Mouse (Mus musculus): ENCODE measurements around the gene Ucp2. TPM values are rescaled to one million over a fixed set of nuclear protein-coding genes. Genes with fewer than 3 reads are reported as not detected.

Ucp2 gene
- polyA plus RNA-seq, 1 experiment from 2014 or later = 93.9 TPM

DNA sequence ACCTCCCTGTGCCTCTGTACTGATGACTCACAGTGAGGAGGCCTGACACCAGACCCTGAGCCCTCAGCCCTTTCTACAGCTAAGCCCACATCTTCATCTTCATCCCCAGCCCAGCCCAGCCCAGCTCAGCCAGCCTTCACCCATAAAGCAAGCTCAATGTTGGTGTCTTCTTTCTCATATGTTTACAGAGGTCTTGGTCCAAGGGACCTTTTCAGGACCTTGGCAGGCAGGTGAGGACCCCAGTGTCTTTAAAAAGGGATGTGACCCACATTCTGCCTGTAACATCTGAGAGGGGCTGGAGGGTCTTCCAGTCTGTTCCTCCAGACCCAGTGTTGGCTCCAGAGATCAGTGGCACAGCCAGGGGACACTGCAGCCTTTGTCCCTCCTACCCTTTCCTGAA lies 6.3 kb downstream of the Ucp2 start:
- no peaks in the 10 kb centered on the region for H3K9me3 ChIP-seq
- H3K27ac ChIP-seq = no peak overlapping the region
- no peak overlapping the region for H3K4me3 ChIP-seq
- H3K36me3 ChIP-seq (replicated peaks) = peaks cover 32% of the 10 kb centered on the region
- DNase-seq (ENCODE audit: extremely low spot score, low spot score) = no peak
- peaks cover 7% of the 10 kb centered on the region; the same call in 1 of the 2 replicates for H3K27me3 ChIP-seq (ENCODE audit: poor library complexity, severe bottlenecking)
- peaks cover 30% of the 10 kb centered on the region for H3K4me1 ChIP-seq

DNA sequence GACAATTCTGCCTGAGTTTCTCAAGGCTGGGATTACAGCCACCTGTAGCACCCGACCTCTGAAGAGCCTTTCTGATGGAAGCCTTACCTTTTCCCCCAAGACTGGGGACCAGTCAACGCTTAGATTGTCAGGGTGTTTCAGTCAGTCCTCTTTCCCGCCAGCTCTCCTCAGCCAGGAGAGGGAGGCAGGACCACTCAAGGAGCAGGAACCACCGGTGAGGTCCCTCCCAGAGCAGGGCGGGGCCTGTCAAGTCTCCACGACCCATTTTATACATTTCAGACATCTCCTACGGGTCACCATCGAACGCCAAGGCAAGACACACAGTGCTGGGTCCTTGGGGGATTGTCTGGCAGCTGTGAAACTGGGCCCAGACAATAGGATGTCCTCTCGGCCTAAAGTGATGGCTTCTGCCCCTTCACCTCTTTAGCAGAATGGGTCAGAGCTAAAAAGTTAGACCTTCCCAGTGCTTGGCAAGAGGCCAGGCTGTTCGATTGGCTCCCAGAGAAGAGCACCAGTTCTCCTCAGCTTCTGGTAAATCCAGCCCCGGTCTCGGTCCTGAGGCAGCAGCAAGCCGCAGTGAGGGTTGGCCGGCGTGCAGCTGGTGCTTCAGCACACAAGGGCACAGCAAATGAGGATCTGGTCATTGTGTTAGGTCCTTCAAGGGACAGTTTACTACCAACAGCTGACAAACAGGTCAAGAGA lies 7.3 kb downstream of the Ucp2 start:
- 82% methylated on average over 16 of the region's 16 CpGs for WGBS
- Histone ChIP-seq H3K9me3 (no peaks in the 10 kb centered on the region), H3K27ac (no peak overlapping the region), H3K4me3 (no peak overlapping the region), H3K4me1 (peaks cover 20% of the 10 kb centered on the region), H3K27me3 (ENCODE audit: poor library complexity, severe bottlenecking) (no peaks in the 10 kb centered on the region), H3K36me3 (replicated peaks) (peaks cover 32% of the 10 kb centered on the region)
- no peak for DNase-seq (ENCODE audit: extremely low spot score, low spot score)

DNA sequence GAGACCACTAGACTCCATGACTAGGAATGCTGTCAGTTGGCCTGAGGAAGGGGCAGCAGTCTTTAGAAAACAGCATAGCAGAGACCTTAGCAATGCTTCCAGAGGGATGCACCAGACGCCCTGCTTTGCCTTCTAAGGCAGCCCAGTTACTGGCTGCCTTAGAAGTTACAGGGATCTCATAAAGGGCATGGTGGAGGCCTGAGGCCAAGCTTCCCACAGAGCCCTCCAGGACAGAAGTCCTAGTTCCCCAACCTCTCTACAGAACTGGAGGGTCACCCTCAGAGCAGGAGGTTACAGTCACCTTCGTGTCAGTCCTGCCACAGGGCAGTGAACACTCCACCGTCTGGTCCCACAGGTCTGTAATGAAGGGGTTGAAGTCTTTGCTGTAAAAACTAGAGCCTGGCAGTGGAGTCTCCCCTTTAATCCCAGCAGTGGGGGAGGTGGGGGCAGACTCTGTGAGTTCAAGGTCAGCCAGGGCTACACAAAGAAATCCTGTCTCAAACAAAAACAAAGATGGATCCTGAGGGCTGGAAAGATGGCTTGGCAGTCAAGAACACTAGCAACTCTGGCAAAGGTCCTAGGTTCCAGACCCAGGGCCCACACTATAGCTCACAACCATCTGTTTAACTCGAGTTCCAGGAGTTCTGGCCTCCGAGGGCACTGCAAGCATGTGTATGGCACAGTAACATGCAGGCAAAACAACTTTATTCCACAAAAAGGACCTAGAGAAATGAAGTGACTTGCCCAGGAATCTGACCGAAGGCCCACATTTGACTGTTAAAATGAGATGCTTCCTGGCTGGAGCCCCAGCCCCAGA lies 8.1 kb downstream of the Ucp2 start:
- peaks cover 12% of the 10 kb centered on the region for H3K4me1 ChIP-seq
- no peaks in the 10 kb centered on the region for H3K27me3 ChIP-seq (ENCODE audit: poor library complexity, severe bottlenecking)
- DNase-seq (ENCODE audit: extremely low spot score, low spot score) = no peak
- no peaks in the 10 kb centered on the region for H3K9me3 ChIP-seq
- H3K36me3 ChIP-seq (replicated peaks) = peaks cover 32% of the 10 kb centered on the region
- WGBS = 78% methylated on average over 6 of the region's 6 CpGs
- H3K4me3 ChIP-seq = no peak overlapping the region
- H3K27ac ChIP-seq = no peak overlapping the region

DNA sequence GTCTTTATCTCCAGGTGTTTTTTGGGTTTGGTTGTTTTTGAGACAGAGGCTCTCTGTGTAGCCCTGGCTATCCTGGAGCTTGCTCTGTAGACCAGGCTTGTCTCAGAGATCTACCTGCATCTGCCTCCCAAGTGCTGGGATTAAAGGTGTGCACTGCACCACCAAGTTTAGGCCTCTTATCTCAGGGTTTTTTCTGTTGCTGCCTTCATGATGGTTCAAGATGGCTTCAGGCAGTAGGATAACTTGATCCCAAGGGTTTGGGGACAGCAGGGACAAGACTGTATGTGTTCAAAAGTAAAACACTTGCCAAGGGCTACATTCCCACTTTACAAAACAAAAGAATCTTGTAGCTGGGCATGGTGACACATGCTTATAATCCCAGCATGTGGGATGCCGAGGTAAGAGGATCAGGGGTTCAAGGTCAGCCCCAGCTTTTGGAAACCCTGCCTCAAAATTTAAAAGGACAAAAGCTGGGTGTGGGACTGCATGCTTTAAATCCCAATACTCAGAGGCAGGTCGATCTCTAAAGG lies 8.8 kb downstream of the Ucp2 start:
- no peak overlapping the region for H3K27ac ChIP-seq
- WGBS = 72% methylated on average over 2 of the region's 2 CpGs
- H3K4me1 ChIP-seq = peaks cover 6% of the 10 kb centered on the region
- peaks cover 28% of the 10 kb centered on the region for H3K36me3 ChIP-seq (replicated peaks)
- DNase-seq (ENCODE audit: extremely low spot score, low spot score) = no peak
- no peaks in the 10 kb centered on the region for H3K9me3 ChIP-seq
- no peaks in the 10 kb centered on the region for H3K27me3 ChIP-seq (ENCODE audit: poor library complexity, severe bottlenecking)
- H3K4me3 ChIP-seq = no peak overlapping the region

DNA sequence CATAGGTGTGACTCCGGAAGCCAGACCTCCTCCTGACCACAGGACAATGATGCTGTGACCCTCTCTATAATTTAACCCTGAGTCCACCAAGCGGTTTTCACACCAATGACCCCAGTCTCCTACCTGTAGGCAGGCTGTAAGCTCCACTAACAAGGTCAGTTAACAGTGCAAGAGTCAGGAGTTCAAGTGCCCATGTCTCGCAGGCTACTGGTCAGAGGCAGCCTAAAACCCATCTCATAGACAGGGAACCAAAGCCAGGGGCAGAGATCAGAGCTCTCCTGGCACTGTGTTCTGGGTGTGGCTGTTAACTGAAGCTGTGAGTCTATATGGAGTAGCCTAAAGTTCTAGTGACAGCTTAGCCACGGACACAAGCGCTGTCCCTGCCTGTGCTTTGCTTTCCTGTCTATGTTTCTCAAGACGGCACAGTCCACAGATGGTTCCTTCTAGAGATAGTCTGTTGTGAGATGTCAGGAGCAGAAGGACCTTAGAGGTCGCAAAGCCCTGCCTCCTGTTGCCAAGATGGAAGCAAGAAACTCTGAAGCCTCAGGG lies 9.3 kb downstream of the Ucp2 start:
- Histone ChIP-seq H3K9me3 (no peaks in the 10 kb centered on the region), H3K4me1 (peaks cover 5% of the 10 kb centered on the region), H3K4me3 (no peak overlapping the region), H3K36me3 (replicated peaks) (peaks cover 23% of the 10 kb centered on the region), H3K27me3 (ENCODE audit: poor library complexity, severe bottlenecking) (no peaks in the 10 kb centered on the region), H3K27ac (no peak overlapping the region)
- WGBS = 88% methylated on average over 7 of the region's 7 CpGs
- no peak for DNase-seq (ENCODE audit: extremely low spot score, low spot score)

DNA sequence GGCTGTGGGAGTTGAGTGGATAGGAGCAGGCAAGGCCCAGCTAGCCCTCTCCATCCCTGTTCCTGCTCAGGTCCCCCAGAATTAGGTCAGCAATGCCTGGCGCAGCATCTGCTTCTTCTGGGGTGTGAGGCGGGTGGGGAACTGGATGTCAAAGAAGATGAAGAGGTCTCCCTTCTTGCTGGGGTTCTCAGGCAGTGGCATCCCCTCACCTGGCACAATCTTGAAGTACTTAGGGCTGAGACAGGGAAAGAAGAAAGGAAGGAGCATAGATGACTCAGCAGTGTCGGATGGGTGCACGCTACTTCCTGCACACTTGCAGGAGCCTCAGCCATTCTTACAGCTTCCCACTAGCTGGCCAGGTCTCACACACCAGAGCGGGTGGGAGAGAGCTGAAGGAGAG lies 9.9 kb downstream of the Ucp2 start:
- 94% methylated on average over 5 of the region's 5 CpGs for WGBS

DNA sequence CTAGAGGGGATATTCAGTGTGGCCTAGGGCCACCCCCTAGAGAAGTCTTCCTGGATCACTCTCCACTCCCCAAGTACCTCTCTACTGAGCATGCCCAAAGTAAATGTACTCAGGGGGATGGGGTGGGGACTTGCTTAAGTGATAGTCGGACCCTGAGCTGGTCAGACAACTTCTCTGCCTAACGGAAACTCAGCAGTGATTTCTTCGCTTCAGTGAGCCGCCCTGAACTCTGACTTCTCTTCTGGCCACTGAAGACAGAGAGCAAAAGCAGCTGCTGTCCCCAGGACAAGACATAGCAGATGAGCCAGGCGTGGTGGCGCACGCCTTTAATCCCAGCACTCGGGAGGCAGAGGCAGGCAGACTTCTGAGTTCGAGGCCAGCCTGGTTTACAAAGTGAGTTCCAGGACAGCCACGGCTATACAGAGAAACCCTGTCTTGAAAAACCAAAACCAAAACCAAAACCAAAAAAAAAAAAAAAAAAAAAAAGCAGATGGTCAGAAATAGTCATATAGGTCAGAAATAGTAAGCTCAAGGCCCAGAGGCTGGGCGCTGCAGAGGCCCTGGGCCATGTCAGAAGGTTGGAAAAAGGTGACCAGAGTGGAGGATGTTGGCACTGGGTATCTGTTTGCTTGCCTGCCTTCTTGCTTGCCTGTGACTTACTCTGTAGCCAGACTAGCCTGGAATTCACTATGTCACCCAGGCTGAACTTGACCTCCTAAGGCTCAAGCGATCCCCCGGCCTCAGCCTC lies 11.8 kb downstream of the Ucp2 start:
- H3K27ac ChIP-seq = no peak overlapping the region
- no peaks in the 10 kb centered on the region for H3K9me3 ChIP-seq
- peaks cover 5% of the 10 kb centered on the region for H3K4me1 ChIP-seq
- no peak for DNase-seq (ENCODE audit: extremely low spot score, low spot score)
- H3K27me3 ChIP-seq (ENCODE audit: poor library complexity, severe bottlenecking) = no peaks in the 10 kb centered on the region
- WGBS = 89% methylated on average over 13 of the region's 13 CpGs
- H3K4me3 ChIP-seq = no peak overlapping the region
- H3K36me3 ChIP-seq (replicated peaks) = no peaks in the 10 kb centered on the region

More for the DNA sequence above, 9.9 kb downstream of the Ucp2 start:
- H3K27me3 ChIP-seq (ENCODE audit: poor library complexity, severe bottlenecking) = no peaks in the 10 kb centered on the region
- no peak overlapping the region for H3K4me3 ChIP-seq
- no peak for DNase-seq (ENCODE audit: extremely low spot score, low spot score)
- no peak overlapping the region for H3K27ac ChIP-seq
- no peaks in the 10 kb centered on the region for H3K9me3 ChIP-seq
- peaks cover 5% of the 10 kb centered on the region for H3K4me1 ChIP-seq
- peaks cover 17% of the 10 kb centered on the region for H3K36me3 ChIP-seq (replicated peaks)

DNA sequence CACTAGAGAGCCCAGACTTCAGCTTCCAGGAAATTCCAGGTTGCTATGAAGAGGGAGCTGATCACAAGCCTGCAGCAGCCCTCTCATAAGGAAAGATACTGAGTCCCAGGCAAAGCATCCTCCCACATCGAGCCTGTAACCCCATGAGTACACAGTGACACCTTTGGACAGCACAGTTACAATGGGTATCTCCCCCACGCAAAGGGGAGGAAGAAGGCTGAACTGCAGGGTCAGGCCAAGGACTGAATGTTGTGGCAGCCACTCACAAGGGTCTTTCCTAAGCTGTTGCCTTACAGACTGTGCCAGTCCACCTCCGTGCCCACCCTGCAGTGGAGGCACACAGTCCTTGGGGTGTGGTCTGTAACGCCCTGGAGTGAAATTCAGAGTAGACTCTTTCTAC lies 13.4 kb downstream of the Ucp2 start:
- Histone ChIP-seq H3K4me3 (no peak overlapping the region), H3K27me3 (ENCODE audit: poor library complexity, severe bottlenecking) (no peaks in the 10 kb centered on the region), H3K9me3 (no peaks in the 10 kb centered on the region), H3K36me3 (replicated peaks) (no peaks in the 10 kb centered on the region), H3K4me1 (no peaks in the 10 kb centered on the region), H3K27ac (no peak overlapping the region)
- WGBS = 83% methylated on average over 4 of the region's 4 CpGs
- DNase-seq (ENCODE audit: extremely low spot score, low spot score) = no peak

DNA sequence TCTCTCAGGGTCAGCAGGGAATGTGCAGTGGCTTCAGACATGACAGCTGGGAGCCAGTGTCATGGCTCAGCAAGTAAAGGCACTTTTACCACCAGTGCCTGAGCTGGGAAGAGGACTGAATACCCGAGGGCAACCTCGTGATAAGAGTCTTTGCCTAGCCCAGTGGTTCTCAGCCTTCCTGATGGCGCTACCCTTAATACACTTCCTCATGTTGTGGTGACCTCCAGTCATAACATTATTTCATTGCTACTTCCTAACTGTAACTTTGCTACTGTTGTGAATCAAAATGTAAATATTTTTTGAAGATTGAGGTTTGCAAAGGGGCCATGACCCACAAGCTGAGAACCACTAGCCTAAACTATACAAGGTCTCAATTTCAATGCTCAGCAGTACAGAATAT lies 15.5 kb downstream of the Ucp2 start:
- DNase-seq (ENCODE audit: extremely low spot score, low spot score) = no peak
- H3K9me3 ChIP-seq = no peaks in the 10 kb centered on the region
- no peaks in the 10 kb centered on the region for H3K36me3 ChIP-seq (replicated peaks)
- H3K27me3 ChIP-seq (ENCODE audit: poor library complexity, severe bottlenecking) = no peaks in the 10 kb centered on the region
- H3K4me3 ChIP-seq = no peak overlapping the region
- no peaks in the 10 kb centered on the region for H3K4me1 ChIP-seq
- H3K27ac ChIP-seq = no peak overlapping the region
- 77% methylated on average over 3 of the region's 3 CpGs for WGBS

DNA sequence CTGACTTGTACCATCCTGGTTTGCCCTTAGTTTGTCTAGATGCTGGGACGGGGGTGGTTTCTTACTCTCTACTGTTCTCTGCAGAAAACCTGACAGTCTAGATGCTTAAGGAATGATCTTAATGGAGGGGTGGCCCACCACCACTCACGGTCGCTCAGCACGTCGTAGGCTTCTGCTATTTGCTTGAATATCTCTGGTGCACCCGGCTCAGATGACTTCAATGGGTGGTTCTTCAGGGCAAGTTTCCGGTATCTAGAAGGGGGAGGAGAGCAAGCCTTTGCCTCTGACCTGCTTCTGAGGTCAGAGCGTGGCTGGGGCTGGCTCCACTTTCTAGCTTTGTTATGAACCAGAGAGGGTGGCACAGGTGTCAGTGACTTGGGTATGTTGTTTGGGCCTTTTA lies 18.5 kb downstream of the Ucp2 start:
- no peak overlapping the region for H3K27ac ChIP-seq
- H3K4me3 ChIP-seq = no peak overlapping the region
- no peak for DNase-seq (ENCODE audit: extremely low spot score, low spot score)
- H3K36me3 ChIP-seq (replicated peaks) = no peaks in the 10 kb centered on the region
- WGBS = 81% methylated on average over 8 of the region's 8 CpGs
- H3K4me1 ChIP-seq = 0 out of 2 replicates have a peak, but pooled peaks cover 5% of the 10 kb centered on the region
- no peaks in the 10 kb centered on the region for H3K27me3 ChIP-seq (ENCODE audit: poor library complexity, severe bottlenecking)
- H3K9me3 ChIP-seq = no peaks in the 10 kb centered on the region

DNA sequence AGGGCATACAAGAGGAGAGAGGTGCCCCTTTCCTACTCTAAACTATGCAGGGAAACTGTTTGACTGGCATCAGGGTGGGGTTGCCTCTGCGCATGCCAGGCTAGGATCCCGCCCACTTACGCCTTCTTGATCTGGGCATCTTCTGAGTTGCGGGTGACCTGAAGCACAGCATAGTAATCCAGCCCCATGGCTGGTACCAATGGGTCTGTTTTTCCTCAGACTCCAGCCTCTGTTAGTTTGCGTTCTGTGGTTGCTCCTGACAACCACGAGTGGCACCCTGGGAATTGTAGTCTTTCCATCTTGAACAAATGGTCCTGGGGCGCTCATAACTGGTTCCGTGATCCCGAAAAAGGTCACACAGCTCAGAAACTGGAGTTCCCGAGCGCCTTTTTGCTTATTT lies 21.4 kb downstream of the Ucp2 start, which contains the start of gene Dnajb13:
TSS of gene Dnajb13 (minus strand) at position 388 of the 400 bp plus-strand sequence.
- Histone ChIP-seq H3K36me3 (replicated peaks) (no peaks in the 10 kb centered on the region), H3K27me3 (ENCODE audit: poor library complexity, severe bottlenecking) (no peaks in the 10 kb centered on the region), H3K9me3 (no peaks in the 10 kb centered on the region), H3K4me1 (0 out of 2 replicates have a peak, but pooled peaks cover 5% of the 10 kb centered on the region), H3K4me3 (no peak within 1 kb of the TSS), H3K27ac (no peak within 1 kb of the TSS)
- no peak for DNase-seq (ENCODE audit: extremely low spot score, low spot score)
- 49% methylated on average over 11 of the region's 11 CpGs for WGBS

DNA sequence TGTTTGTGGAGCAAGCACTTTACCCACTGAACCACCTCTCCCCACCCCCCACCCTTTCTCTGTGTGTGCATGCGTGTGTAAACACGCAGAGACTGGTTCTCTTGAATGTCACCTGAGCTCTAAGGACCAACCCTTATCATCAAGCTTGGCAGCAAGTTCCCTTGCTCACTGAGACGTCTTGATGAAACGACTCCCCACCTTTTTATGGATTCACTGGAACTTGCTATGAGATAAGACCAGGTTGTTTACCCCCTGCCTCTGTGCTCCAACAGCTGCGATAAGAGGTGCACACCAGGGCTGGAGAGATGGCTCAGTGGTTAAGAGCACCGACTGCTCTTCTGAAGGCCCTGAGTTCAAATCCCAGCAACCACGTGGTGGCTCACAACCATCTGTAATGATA lies 27.1 kb downstream of the Ucp2 start:
- WGBS = 67% methylated on average over 7 of the region's 7 CpGs
- no peaks in the 10 kb centered on the region for H3K27me3 ChIP-seq (ENCODE audit: poor library complexity, severe bottlenecking)
- no peak overlapping the region for H3K27ac ChIP-seq
- H3K4me3 ChIP-seq = no peak overlapping the region
- no peaks in the 10 kb centered on the region for H3K36me3 ChIP-seq (replicated peaks)
- no peak for DNase-seq (ENCODE audit: extremely low spot score, low spot score)
- H3K4me1 ChIP-seq = no peaks in the 10 kb centered on the region
- no peaks in the 10 kb centered on the region for H3K9me3 ChIP-seq

Measured in forebrain, embryonic 10.5 days (tissue).